Comparison of ENCODE assay signal across 8 mouse cellular contexts in genomic region chr7:130520049-130520425, GRCm38 (mm10). TPM values are rescaled to one million over a fixed set of nuclear protein-coding genes. Genes with fewer than 3 reads are reported as not detected.
DNase-seq lines count a peak whose midpoint lies in the region; ATAC-seq lines count a peak whose summit lies in the region.

Gene Ate1 (minus strand): TSS chr7:130520369.

- no peaks in the 10 kb centered on the region for H3K9me3 ChIP-seq in kidney, embryonic 16.5 days (ENCODE audit: low read length)
- H3K9me3 ChIP-seq in intestine, embryonic 16.5 days (ENCODE audit: control insufficient read depth, low read length), result no peaks in the 10 kb centered on the region

- H3K27ac ChIP-seq in kidney, embryonic 16.5 days (ENCODE audit: low read length), result peak within 1 kb of the TSS; percentile 99
- H3K27ac ChIP-seq in intestine, embryonic 16.5 days (ENCODE audit: low read length), result peak within 1 kb of the TSS; percentile 98

- peak; percentile 0; the same call in 1 of the 2 replicates for ATAC-seq in kidney, embryonic 16.5 days (ENCODE audit: low FRiP score, low TSS enrichment)
- no peak for ATAC-seq in intestine, embryonic 16.5 days
- no peak for ATAC-seq in megakaryocyte progenitor cell, adult 5-6 weeks (replicated peaks; ENCODE audit: poor library complexity)

- H3K4me1 ChIP-seq in kidney, embryonic 16.5 days (ENCODE audit: insufficient read depth, low read length), result peaks cover 25% of the 10 kb centered on the region
- H3K4me1 ChIP-seq in intestine, embryonic 16.5 days (ENCODE audit: control insufficient read depth, insufficient read depth, low read length), result peaks cover 6% of the 10 kb centered on the region

- DNase-seq in kidney, postnatal 25 days, result no peak
- no peak for DNase-seq in adrenal gland, postnatal 4 days (ENCODE audit: low spot score in 2 of 2)
- DNase-seq in gastrocnemius, postnatal 14 days, result no peak
- no peak for DNase-seq in cerebellum, postnatal 10 days
- DNase-seq in retina, embryonic 14.5 days (ENCODE audit: low spot score), result no peak

- peak within 1 kb of the TSS; percentile 94 for H3K4me3 ChIP-seq in kidney, embryonic 16.5 days (ENCODE audit: low read length)
- peak within 1 kb of the TSS; percentile 93 for H3K4me3 ChIP-seq in intestine, embryonic 16.5 days (ENCODE audit: low read length)

- H3K4me2 ChIP-seq in kidney, embryonic 16.5 days (replicated peaks; ENCODE audit: low read depth, low read length), result peak within 1 kb of the TSS; percentile 89
- H3K4me2 ChIP-seq in intestine, embryonic 16.5 days (ENCODE audit: low read depth, low read length), result peak within 1 kb of the TSS; percentile 76

- peak within 1 kb of the TSS; percentile 97 for H3K9ac ChIP-seq in kidney, embryonic 16.5 days (replicated peaks; ENCODE audit: low read length)
- H3K9ac ChIP-seq in intestine, embryonic 16.5 days (ENCODE audit: low read depth, low read length), result peak within 1 kb of the TSS; percentile 99

- intact Hi-C loops in gastrocnemius, postnatal 14 days (cut with DNase I; ENCODE audit: low total_unique reads), result no loop called here

- WGBS in kidney, embryonic 16.5 days, result 14% methylated on average over 20 of the region's 20 CpGs
- 15% methylated on average over 20 of the region's 20 CpGs for WGBS in intestine, embryonic 16.5 days

- 0 out of 2 replicates have a peak, but pooled peaks cover 1% of the 10 kb centered on the region for H3K36me3 ChIP-seq in kidney, embryonic 16.5 days (ENCODE audit: insufficient read depth, low read length)
- H3K36me3 ChIP-seq in intestine, embryonic 16.5 days (ENCODE audit: control insufficient read depth, insufficient read depth, low read length), result no peaks in the 10 kb centered on the region

- no peaks in the 10 kb centered on the region for H3K27me3 ChIP-seq in kidney, embryonic 16.5 days (ENCODE audit: insufficient read depth, low read length)
- H3K27me3 ChIP-seq in intestine, embryonic 16.5 days (replicated peaks; ENCODE audit: control insufficient read depth, insufficient read depth, low read length), result no peaks in the 10 kb centered on the region

RNA-seq across cellular contexts. Expression of gene Ate1, which starts in this region (rescaled TPM):
- 58.5 and 68.6 TPM in 2 replicates for polyA plus RNA-seq in kidney, embryonic 16.5 days (2015; fragmentation: Nextera tagmentation; extraction: Ambion mirVana)
- 10 to 100 TPM; 42.7 to 44.9 TPM for total RNA-seq in adrenal gland, postnatal 4 days (2021)
- total RNA-seq in gastrocnemius, postnatal 14 days (2021), result 10 to 100 TPM; 23.6 to 26.4 TPM
- 45.2 and 46.1 TPM in 2 replicates for polyA plus RNA-seq in intestine, embryonic 16.5 days (2015; fragmentation: Nextera tagmentation; extraction: Ambion mirVana)
- 18.9 and 24.4 TPM in 2 replicates for total RNA-seq in megakaryocyte progenitor cell, adult 5-6 weeks (2015)
- 44.8 and 65.8 TPM in 2 replicates for total RNA-seq in megakaryocyte progenitor cell, adult 5-6 weeks (2017)
